Mouse (Mus musculus): ENCODE results near the gene Odf4. TPM values are rescaled to one million over a fixed set of nuclear protein-coding genes. Genes with fewer than 3 reads are reported as not detected.

Odf4 gene
- polyA plus RNA-seq, 1 experiment from 2014 or later: not detected

GRCm38 (mm10) chr11:68954408-68954807 is 27.5 kb upstream of the Odf4 start:
- H3K27me3 ChIP-seq (ENCODE audit: insufficient read depth, low read length): peaks cover 15% of the 10 kb centered on the region
- H3K36me3 ChIP-seq (ENCODE audit: insufficient read depth, low read length): no peaks in the 10 kb centered on the region
- H3K4me2 ChIP-seq (replicated peaks; ENCODE audit: low read depth, low read length): peak overlapping the region; percentile 65
- H3K27ac ChIP-seq (ENCODE audit: low read length): no peak overlapping the region
- WGBS: 1% methylated on average over 17 of the region's 17 CpGs
- ATAC-seq (ENCODE audit: low FRiP score, low TSS enrichment): no peak
- no peaks in the 10 kb centered on the region for H3K9me3 ChIP-seq (ENCODE audit: low read length)
- peak overlapping the region; percentile 48 for H3K4me3 ChIP-seq (ENCODE audit: low read length)
- H3K9ac ChIP-seq (replicated peaks; ENCODE audit: low read length): peak overlapping the region; percentile 68
- H3K4me1 ChIP-seq (ENCODE audit: insufficient read depth, low read length): peaks cover 9% of the 10 kb centered on the region

GRCm38 (mm10) chr11:68953903-68954302 is 27.0 kb upstream of the Odf4 start:
- Histone ChIP-seq H3K9me3 (ENCODE audit: low read length) (no peaks in the 10 kb centered on the region), H3K9ac (replicated peaks; ENCODE audit: low read length) (peak overlapping the region; percentile 68), H3K36me3 (ENCODE audit: insufficient read depth, low read length) (no peaks in the 10 kb centered on the region), H3K27ac (ENCODE audit: low read length) (no peak overlapping the region), H3K27me3 (ENCODE audit: insufficient read depth, low read length) (peaks cover 15% of the 10 kb centered on the region), H3K4me1 (ENCODE audit: insufficient read depth, low read length) (peaks cover 9% of the 10 kb centered on the region), H3K4me2 (replicated peaks; ENCODE audit: low read depth, low read length) (peak overlapping the region; percentile 65), H3K4me3 (ENCODE audit: low read length) (peak overlapping the region; percentile 48)
- no peak for ATAC-seq (ENCODE audit: low FRiP score, low TSS enrichment)
- 20% methylated on average over 13 of the region's 13 CpGs for WGBS

GRCm38 (mm10) chr11:68947542-68947993 is 20.7 kb upstream of the Odf4 start:
- 0 out of 2 replicates have a peak, but pooled peaks have one; percentile 29 for ATAC-seq (ENCODE audit: low FRiP score, low TSS enrichment)
- WGBS: 13% methylated on average over 12 of the region's 12 CpGs
- no peaks in the 10 kb centered on the region for H3K9me3 ChIP-seq (ENCODE audit: low read length)
- peaks cover 7% of the 10 kb centered on the region; the same call in 1 of the 2 replicates for H3K27me3 ChIP-seq (ENCODE audit: insufficient read depth, low read length)
- H3K4me1 ChIP-seq (ENCODE audit: insufficient read depth, low read length): peaks cover 1% of the 10 kb centered on the region; the same call in 1 of the 2 replicates
- H3K9ac ChIP-seq (replicated peaks; ENCODE audit: low read length): no peak overlapping the region
- H3K27ac ChIP-seq (ENCODE audit: low read length): no peak overlapping the region
- no peaks in the 10 kb centered on the region for H3K36me3 ChIP-seq (ENCODE audit: insufficient read depth, low read length)
- H3K4me3 ChIP-seq (ENCODE audit: low read length): 0 out of 2 replicates have a peak overlapping the region, but pooled peaks have one; percentile 17
- H3K4me2 ChIP-seq (replicated peaks; ENCODE audit: low read depth, low read length): peak overlapping the region; percentile 43

- Histone ChIP-seq H3K4me2 (replicated peaks; ENCODE audit: low read depth, low read length) (peak overlapping the region; percentile 43), H3K9ac (replicated peaks; ENCODE audit: low read length) (no peak overlapping the region), H3K27ac (ENCODE audit: low read length) (no peak overlapping the region), H3K36me3 (ENCODE audit: insufficient read depth, low read length) (no peaks in the 10 kb centered on the region), H3K27me3 (ENCODE audit: insufficient read depth, low read length) (peaks cover 7% of the 10 kb centered on the region; the same call in 1 of the 2 replicates), H3K9me3 (ENCODE audit: low read length) (no peaks in the 10 kb centered on the region), H3K4me1 (ENCODE audit: insufficient read depth, low read length) (peaks cover 2% of the 10 kb centered on the region; the same call in 1 of the 2 replicates), H3K4me3 (ENCODE audit: low read length) (peak overlapping the region; percentile 17; the same call in 1 of the 2 replicates)
- 0 out of 2 replicates have a peak, but pooled peaks have one; percentile 21 for ATAC-seq (ENCODE audit: low FRiP score, low TSS enrichment)
- 19% methylated on average over 14 of the region's 16 CpGs for WGBS
These were observed 20.0 kb upstream of the Odf4 start for GRCm38 (mm10) chr11:68946806-68947440.

- no peak overlapping the region for H3K27ac ChIP-seq (ENCODE audit: low read length)
- no peaks in the 10 kb centered on the region for H3K9me3 ChIP-seq (ENCODE audit: low read length)
- H3K4me3 ChIP-seq (ENCODE audit: low read length): no peak overlapping the region
- WGBS: 88% methylated on average over 4 of the region's 4 CpGs
- no peak overlapping the region for H3K4me2 ChIP-seq (replicated peaks; ENCODE audit: low read depth, low read length)
- H3K27me3 ChIP-seq (ENCODE audit: insufficient read depth, low read length): peaks cover 4% of the 10 kb centered on the region; the same call in 1 of the 2 replicates
- ATAC-seq (ENCODE audit: low FRiP score, low TSS enrichment): no peak
- peaks cover 2% of the 10 kb centered on the region; the same call in 1 of the 2 replicates for H3K4me1 ChIP-seq (ENCODE audit: insufficient read depth, low read length)
- H3K36me3 ChIP-seq (ENCODE audit: insufficient read depth, low read length): no peaks in the 10 kb centered on the region
- H3K9ac ChIP-seq (replicated peaks; ENCODE audit: low read length): no peak overlapping the region
These were observed 19.1 kb upstream of the Odf4 start for GRCm38 (mm10) chr11:68946001-68946400.

GRCm38 (mm10) chr11:68945245-68945644 is 18.4 kb upstream of the Odf4 start:
- WGBS: 88% methylated on average over 2 of the region's 2 CpGs
- ATAC-seq (ENCODE audit: low FRiP score, low TSS enrichment): no peak
- peaks cover 7% of the 10 kb centered on the region; the same call in 1 of the 2 replicates for H3K4me1 ChIP-seq (ENCODE audit: insufficient read depth, low read length)

GRCm38 (mm10) chr11:68942731-68943130 is 15.8 kb upstream of the Odf4 start:
- Histone ChIP-seq H3K27me3 (ENCODE audit: insufficient read depth, low read length) (peaks cover 3% of the 10 kb centered on the region; the same call in 1 of the 2 replicates), H3K4me1 (ENCODE audit: insufficient read depth, low read length) (peaks cover 11% of the 10 kb centered on the region; the same call in 1 of the 2 replicates), H3K4me3 (ENCODE audit: low read length) (no peak overlapping the region), H3K27ac (ENCODE audit: low read length) (no peak overlapping the region), H3K9me3 (ENCODE audit: low read length) (no peaks in the 10 kb centered on the region), H3K9ac (replicated peaks; ENCODE audit: low read length) (no peak overlapping the region), H3K36me3 (ENCODE audit: insufficient read depth, low read length) (no peaks in the 10 kb centered on the region), H3K4me2 (replicated peaks; ENCODE audit: low read depth, low read length) (no peak overlapping the region)
- no peak for ATAC-seq (ENCODE audit: low FRiP score, low TSS enrichment)
- WGBS: 78% methylated on average over 8 of the region's 8 CpGs

More at GRCm38 (mm10) chr11:68945245-68945644, 18.4 kb upstream of the Odf4 start:
- Histone ChIP-seq H3K9me3 (ENCODE audit: low read length) (no peaks in the 10 kb centered on the region), H3K9ac (replicated peaks; ENCODE audit: low read length) (no peak overlapping the region), H3K36me3 (ENCODE audit: insufficient read depth, low read length) (no peaks in the 10 kb centered on the region), H3K4me2 (replicated peaks; ENCODE audit: low read depth, low read length) (no peak overlapping the region), H3K27ac (ENCODE audit: low read length) (no peak overlapping the region), H3K27me3 (ENCODE audit: insufficient read depth, low read length) (peaks cover 4% of the 10 kb centered on the region; the same call in 1 of the 2 replicates), H3K4me3 (ENCODE audit: low read length) (no peak overlapping the region)

GRCm38 (mm10) chr11:68940516-68940915 is 13.6 kb upstream of the Odf4 start:
- H3K27me3 ChIP-seq (ENCODE audit: insufficient read depth, low read length): no peaks in the 10 kb centered on the region
- H3K9me3 ChIP-seq (ENCODE audit: low read length): no peaks in the 10 kb centered on the region
- H3K4me1 ChIP-seq (ENCODE audit: insufficient read depth, low read length): peaks cover 11% of the 10 kb centered on the region; the same call in 1 of the 2 replicates
- H3K9ac ChIP-seq (replicated peaks; ENCODE audit: low read length): peak overlapping the region; percentile 76
- H3K36me3 ChIP-seq (ENCODE audit: insufficient read depth, low read length): no peaks in the 10 kb centered on the region
- peak overlapping the region; percentile 60 for H3K4me3 ChIP-seq (ENCODE audit: low read length)
- peak; percentile 52; the same call in 1 of the 2 replicates for ATAC-seq (ENCODE audit: low FRiP score, low TSS enrichment)
- H3K4me2 ChIP-seq (replicated peaks; ENCODE audit: low read depth, low read length): peak overlapping the region; percentile 63
- WGBS: 26% methylated on average over 4 of the region's 4 CpGs
- peak overlapping the region; percentile 81 for H3K27ac ChIP-seq (ENCODE audit: low read length)

- H3K9ac ChIP-seq (replicated peaks; ENCODE audit: low read length): peak overlapping the region; percentile 76
- peak overlapping the region; percentile 60 for H3K4me3 ChIP-seq (ENCODE audit: low read length)
- H3K27ac ChIP-seq (ENCODE audit: low read length): peak overlapping the region; percentile 81
- no peaks in the 10 kb centered on the region for H3K27me3 ChIP-seq (ENCODE audit: insufficient read depth, low read length)
- peak; percentile 98 for ATAC-seq (ENCODE audit: low FRiP score, low TSS enrichment)
- peak overlapping the region; percentile 63 for H3K4me2 ChIP-seq (replicated peaks; ENCODE audit: low read depth, low read length)
- peaks cover 11% of the 10 kb centered on the region; the same call in 1 of the 2 replicates for H3K4me1 ChIP-seq (ENCODE audit: insufficient read depth, low read length)
- H3K9me3 ChIP-seq (ENCODE audit: low read length): no peaks in the 10 kb centered on the region
- H3K36me3 ChIP-seq (ENCODE audit: insufficient read depth, low read length): no peaks in the 10 kb centered on the region
- 1% methylated on average over 16 of the region's 16 CpGs for WGBS
These were observed 12.8 kb upstream of the Odf4 start for GRCm38 (mm10) chr11:68939451-68940304.

All from kidney, embryonic 16.5 days (tissue).